Mouse (Mus musculus) limb, embryonic 11.5 days (tissue): ENCODE data around the gene Ubac2. TPM values are rescaled to one million over a fixed set of nuclear protein-coding genes. Genes with fewer than 3 reads are reported as not detected.

Experiments
- ATAC-seq: fragments of 200-750 bp; cut with Nextera tagmentation; 2 replicates; pipeline ENCODE4 v1.8.0; 2017; ENCODE audit warnings: low read depth; ENCODE audit not compliant: insufficient number of reproducible peaks, low FRiP score, low TSS enrichment
- DNase-seq: peaks from one replicate; pipeline ENCODE4 v3.0.0-alpha.2; 2015; ENCODE audit warnings: low spot score
- H3K27ac ChIP-seq: fragments of 300-500 bp; sonication (generic); replicated peaks from 2 replicates; pipeline ENCODE4 v1.5.1; 2014; ENCODE audit warnings: low read depth, mild to moderate bottlenecking, low read length
- H3K27me3 ChIP-seq: fragments of 300-500 bp; sonication (generic); 2 replicates; pipeline ENCODE4 v1.6.1; 2014; ENCODE audit warnings: mild to moderate bottlenecking, low read length, mixed read lengths; ENCODE audit not compliant: control insufficient read depth, insufficient read depth
- H3K36me3 ChIP-seq: fragments of 300-500 bp; sonication (generic); 2 replicates; pipeline ENCODE4 v1.6.1; 2014; ENCODE audit warnings: mild to moderate bottlenecking, low read length, moderate library complexity, mixed read lengths; ENCODE audit not compliant: control insufficient read depth, insufficient read depth
- H3K4me1 ChIP-seq: fragments of 300-500 bp; sonication (generic); 2 replicates; pipeline ENCODE4 v1.6.1; 2014; ENCODE audit warnings: low read length, mixed read lengths; ENCODE audit not compliant: control insufficient read depth, insufficient read depth
- H3K4me2 ChIP-seq: fragments of 300-500 bp; sonication (generic); 2 replicates; pipeline ENCODE4 v1.6.1; 2014; ENCODE audit warnings: low read depth, mild to moderate bottlenecking, moderate library complexity; ENCODE audit not compliant: severe bottlenecking
- H3K4me3 ChIP-seq: fragments of 300-500 bp; sonication (generic); 2 replicates; pipeline ENCODE4 v1.5.1; 2014; ENCODE audit warnings: low read depth, low read length
- H3K9ac ChIP-seq: fragments of 300-500 bp; sonication (generic); 2 replicates; pipeline ENCODE4 v1.6.1; 2014; ENCODE audit warnings: mild to moderate bottlenecking, low read length
- H3K9me3 ChIP-seq: fragments of 300-500 bp; sonication (generic); 2 replicates; pipeline ENCODE4 v1.6.1; 2016; ENCODE audit warnings: low read length; ENCODE audit not compliant: control insufficient read depth
- WGBS: fragments of 180-500 bp; shearing (Covaris S2); extraction: QIAGEN DNeasy Blood & Tissue Kit; methylation state at CpG from one replicate; pipeline ENCODE4 v1.1.7; 2014; 5-methylcytosine and 5-hydroxymethylcytosine counted together
- polyA plus RNA-seq: library from polyadenylated mRNA; unstranded; fragments of >200 nt; fragmentation: Nextera tagmentation; extraction: Ambion mirVana; gene quantifications from 2 replicates; pipeline ENCODE4 v1.2.1, GENCODE M21; 2014

Gene Ubac2
- polyA plus RNA-seq, 1 experiment from 2014 or later = 75.4 TPM

DNA sequence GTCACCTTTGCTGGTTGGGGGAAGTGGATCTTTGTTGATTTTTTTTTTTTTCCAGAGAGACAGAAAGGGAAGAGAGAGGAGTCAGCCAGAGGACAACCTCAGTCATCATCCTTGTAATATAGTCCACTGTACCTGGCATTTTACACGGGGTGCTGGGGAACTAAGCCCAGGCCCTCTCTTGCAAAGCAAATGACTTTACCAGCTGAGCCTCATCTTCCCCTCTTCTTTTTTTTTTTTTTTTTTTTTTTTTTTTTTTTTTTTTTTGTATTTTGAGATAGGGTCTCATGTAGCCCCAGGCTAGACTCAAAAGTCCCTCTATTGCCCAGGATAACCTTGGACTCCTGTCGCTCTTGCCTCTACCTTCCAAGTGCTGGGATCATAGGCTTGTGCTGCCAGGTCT lies 141.0 kb downstream of the Ubac2 start:
- DNase-seq (no peak), ATAC-seq (no peak)
- no peak overlapping the region for H3K9ac ChIP-seq
- H3K36me3 ChIP-seq = no peaks in the 10 kb centered on the region; the same call in 1 of the 2 replicates
- no peaks in the 10 kb centered on the region for H3K27me3 ChIP-seq
- H3K4me2 ChIP-seq = no peak overlapping the region
- WGBS = 90% methylated on average over 2 of the region's 2 CpGs
- H3K27ac ChIP-seq = no peak overlapping the region
- no peaks in the 10 kb centered on the region for H3K9me3 ChIP-seq
- H3K4me3 ChIP-seq = no peak overlapping the region
- peaks cover 5% of the 10 kb centered on the region; the same call in 1 of the 2 replicates for H3K4me1 ChIP-seq

DNA sequence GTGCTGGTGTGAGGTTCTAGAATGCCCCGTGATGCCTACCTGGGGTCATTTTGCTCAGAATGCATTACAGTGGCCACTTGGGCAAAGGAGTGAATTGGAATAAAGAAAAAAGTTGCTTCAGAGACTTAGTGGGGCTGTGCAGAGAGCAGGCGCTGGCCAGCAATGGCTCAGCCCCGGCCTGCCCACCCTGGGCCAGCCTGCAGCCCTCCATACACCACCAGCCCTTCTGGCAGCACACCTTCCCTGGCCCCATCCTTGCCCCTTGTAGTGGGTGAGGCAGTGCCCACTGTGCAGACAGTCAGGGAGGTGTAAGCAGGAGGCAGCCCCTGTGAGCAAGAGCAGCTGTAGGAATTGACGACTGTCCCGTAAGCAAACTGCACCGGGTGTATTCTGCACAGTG lies 142.1 kb downstream of the Ubac2 start:
- no peaks in the 10 kb centered on the region for H3K27me3 ChIP-seq
- H3K9me3 ChIP-seq = no peaks in the 10 kb centered on the region
- H3K4me2 ChIP-seq = no peak overlapping the region
- H3K4me1 ChIP-seq = peaks cover 5% of the 10 kb centered on the region; the same call in 1 of the 2 replicates
- no peak overlapping the region for H3K27ac ChIP-seq
- no peaks in the 10 kb centered on the region; the same call in 1 of the 2 replicates for H3K36me3 ChIP-seq
- 94% methylated on average over 6 of the region's 6 CpGs for WGBS
- no peak for DNase-seq
- ATAC-seq = no peak
- H3K9ac ChIP-seq = no peak overlapping the region
- H3K4me3 ChIP-seq = no peak overlapping the region

DNA sequence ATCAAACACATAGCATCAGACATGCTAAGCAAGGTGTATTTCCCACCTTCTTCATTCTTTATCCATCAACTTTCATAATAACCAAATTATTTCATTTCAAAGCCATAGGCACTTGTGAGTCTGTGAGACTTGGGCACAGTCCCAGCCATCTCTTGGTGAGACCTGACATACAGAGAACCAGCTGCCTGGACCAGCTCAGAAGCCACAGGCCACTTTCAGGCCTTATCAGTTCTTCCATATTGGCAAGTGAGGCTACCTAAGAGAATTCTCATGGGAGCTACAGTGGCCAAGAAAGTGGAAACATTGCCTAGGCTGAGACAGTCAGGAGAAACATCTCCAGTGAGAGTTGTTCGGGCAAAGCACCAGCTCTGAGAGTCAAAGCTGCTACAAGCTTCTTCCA lies 144.6 kb downstream of the Ubac2 start:
- H3K27me3 ChIP-seq = no peaks in the 10 kb centered on the region
- no peak overlapping the region for H3K4me2 ChIP-seq
- H3K4me3 ChIP-seq = no peak overlapping the region
- H3K9ac ChIP-seq = no peak overlapping the region
- H3K36me3 ChIP-seq = no peaks in the 10 kb centered on the region; the same call in 1 of the 2 replicates
- DNase-seq (no peak), ATAC-seq (no peak)
- H3K27ac ChIP-seq = no peak overlapping the region
- H3K4me1 ChIP-seq = 0 out of 2 replicates have a peak, but pooled peaks cover 2% of the 10 kb centered on the region
- no peaks in the 10 kb centered on the region for H3K9me3 ChIP-seq
- 92% methylated on average over 1 of the region's 1 CpGs for WGBS

DNA sequence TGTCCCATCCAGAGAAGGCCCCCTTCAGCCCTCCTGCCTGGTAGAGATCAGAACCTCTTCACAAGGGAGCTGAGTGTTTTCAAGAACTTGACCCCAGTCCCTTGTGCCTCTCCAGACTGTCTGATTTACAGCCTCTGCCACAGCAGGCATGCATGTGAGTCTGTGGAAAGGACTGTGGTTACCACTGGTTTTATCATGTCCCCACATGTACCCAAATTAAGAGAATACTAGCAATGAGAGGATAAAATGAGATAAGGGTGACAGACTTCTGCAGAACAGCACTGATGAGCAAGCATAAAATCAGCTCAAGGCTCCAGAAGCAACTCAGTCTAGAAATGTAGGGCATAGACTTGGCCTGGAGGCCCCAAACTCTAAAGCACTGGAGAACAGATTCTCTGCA lies 145.5 kb downstream of the Ubac2 start:
- ATAC-seq (no peak), DNase-seq (no peak)
- Histone ChIP-seq H3K9me3 (no peaks in the 10 kb centered on the region), H3K36me3 (no peaks in the 10 kb centered on the region; the same call in 1 of the 2 replicates), H3K4me1 (no peaks in the 10 kb centered on the region), H3K4me3 (no peak overlapping the region), H3K9ac (no peak overlapping the region), H3K27ac (no peak overlapping the region), H3K27me3 (no peaks in the 10 kb centered on the region), H3K4me2 (no peak overlapping the region)

DNA sequence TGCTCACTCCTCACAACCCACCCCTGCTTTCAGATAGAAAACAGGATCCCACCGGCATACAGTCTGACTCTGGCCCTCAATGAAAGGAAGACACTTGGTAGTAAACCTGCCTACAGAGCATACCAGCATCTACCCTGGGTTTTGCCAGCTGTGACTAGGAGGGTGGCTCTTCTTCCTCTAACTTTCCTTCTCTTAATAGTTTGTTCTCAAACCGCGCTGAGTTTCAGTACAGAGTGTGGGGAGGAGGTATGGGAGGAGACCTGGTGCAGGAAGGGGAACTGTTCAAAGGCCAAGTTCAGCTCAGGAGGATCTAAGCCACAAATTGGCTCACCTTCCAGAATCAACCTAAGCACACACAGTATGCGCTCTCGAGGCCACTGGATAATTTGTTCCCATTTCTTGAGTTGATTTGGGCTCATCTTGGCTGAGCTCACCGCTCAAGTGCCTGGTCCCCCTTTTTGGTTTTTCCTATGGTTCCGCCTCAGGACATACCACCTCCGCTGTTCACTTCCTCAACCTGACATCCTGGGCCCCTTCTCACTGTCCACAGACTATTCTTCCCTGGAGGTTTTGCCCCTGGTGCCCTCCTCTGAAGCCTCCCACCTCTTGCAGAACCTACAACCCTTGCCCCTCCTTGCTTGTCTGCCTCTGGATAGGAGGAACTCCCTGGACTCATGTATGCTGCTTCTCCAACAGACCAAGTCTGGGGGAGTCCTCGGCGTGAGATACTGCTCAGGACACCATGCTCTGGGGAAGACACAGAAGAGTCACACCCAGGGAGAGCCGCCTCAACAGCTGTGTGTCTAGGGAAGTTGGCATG lies 150.7 kb downstream of the Ubac2 start:
- WGBS = 93% methylated on average over 11 of the region's 11 CpGs
- no peak overlapping the region for H3K4me2 ChIP-seq
- no peaks in the 10 kb centered on the region for H3K27me3 ChIP-seq
- H3K4me1 ChIP-seq = no peaks in the 10 kb centered on the region
- no peak for DNase-seq
- no peak for ATAC-seq
- H3K9me3 ChIP-seq = no peaks in the 10 kb centered on the region
- no peaks in the 10 kb centered on the region for H3K36me3 ChIP-seq
- no peak overlapping the region for H3K4me3 ChIP-seq
- no peak overlapping the region for H3K9ac ChIP-seq
- no peak overlapping the region for H3K27ac ChIP-seq

DNA sequence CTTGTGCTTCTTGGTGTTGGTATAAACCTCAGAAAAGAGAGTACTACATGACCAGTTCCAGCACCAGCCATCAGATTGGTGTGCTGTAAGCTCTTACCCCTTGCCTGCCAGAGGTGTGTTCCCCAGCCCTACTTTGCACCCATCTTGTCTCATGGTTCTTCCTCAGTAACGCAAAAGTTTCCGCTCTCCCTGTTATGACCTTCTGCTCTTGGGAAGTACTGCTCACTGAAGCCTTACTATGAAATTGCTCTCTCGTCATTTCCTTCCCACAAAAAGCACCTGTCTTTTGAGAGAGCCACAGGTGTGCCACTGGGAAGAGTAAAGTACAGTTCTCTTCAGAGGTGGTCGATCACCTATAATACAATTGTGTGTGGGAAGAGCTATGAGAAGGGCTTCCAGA lies 151.4 kb downstream of the Ubac2 start:
- Histone ChIP-seq H3K36me3 (no peaks in the 10 kb centered on the region), H3K9me3 (no peaks in the 10 kb centered on the region), H3K4me3 (no peak overlapping the region), H3K4me2 (no peak overlapping the region), H3K4me1 (no peaks in the 10 kb centered on the region), H3K9ac (no peak overlapping the region), H3K27ac (no peak overlapping the region), H3K27me3 (no peaks in the 10 kb centered on the region)
- 89% methylated on average over 4 of the region's 4 CpGs for WGBS
- DNase-seq (no peak), ATAC-seq (no peak)

DNA sequence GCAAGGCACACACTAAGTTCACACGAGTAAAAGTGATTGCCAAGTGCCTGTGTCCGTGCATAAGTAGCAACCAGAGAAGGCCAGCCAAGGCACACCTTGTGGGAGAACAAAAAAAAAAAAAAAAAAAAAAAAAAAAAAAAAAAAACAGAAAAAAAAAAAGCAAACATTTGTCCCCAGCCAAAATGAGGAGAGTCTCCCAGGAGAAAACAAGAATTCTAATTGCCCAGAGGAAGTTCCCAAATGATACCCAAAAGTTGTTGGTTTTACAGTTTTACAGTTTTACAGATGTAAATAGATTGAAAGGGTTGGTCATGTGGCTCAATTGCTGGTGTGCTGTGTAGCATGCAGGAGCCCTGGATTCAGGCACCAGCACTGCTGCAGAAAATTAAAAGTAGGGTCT lies 153.6 kb downstream of the Ubac2 start:
- H3K27me3 ChIP-seq = no peaks in the 10 kb centered on the region
- no peaks in the 10 kb centered on the region for H3K4me1 ChIP-seq
- no peak overlapping the region for H3K4me2 ChIP-seq
- H3K27ac ChIP-seq = no peak overlapping the region
- ATAC-seq (no peak), DNase-seq (no peak)
- H3K9ac ChIP-seq = no peak overlapping the region
- H3K36me3 ChIP-seq = no peaks in the 10 kb centered on the region
- H3K9me3 ChIP-seq = no peaks in the 10 kb centered on the region
- 81% methylated on average over 2 of the region's 2 CpGs for WGBS
- H3K4me3 ChIP-seq = no peak overlapping the region

DNA sequence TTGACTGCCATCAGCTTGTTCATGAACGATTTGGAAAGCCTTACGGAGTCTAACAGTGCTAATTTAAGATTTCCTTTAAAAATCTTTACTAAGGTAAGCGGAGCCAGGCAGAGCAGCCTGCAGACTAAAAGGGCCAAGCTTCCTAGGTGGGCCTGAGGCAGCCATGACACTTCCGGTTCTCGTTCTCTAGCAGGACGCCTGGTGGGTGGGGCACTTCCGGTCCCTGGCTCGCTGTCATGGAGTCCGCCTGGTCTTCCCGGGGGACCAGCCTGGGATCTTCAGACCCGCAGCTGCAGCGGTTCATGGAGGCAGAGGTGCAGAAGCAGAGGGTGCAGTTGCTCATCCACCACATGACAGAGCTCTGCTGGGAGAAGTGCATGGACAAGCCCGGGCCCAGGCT lies 156.0 kb downstream of the Ubac2 start, which contains the start of gene Timm8a2:
Gene Timm8a2, plus strand, starts transcription at position 224 of the 400 bp plus-strand sequence.
- no peak within 1 kb of the TSS for H3K9ac ChIP-seq
- no peak within 1 kb of the TSS for H3K4me2 ChIP-seq
- no peaks in the 10 kb centered on the region for H3K4me1 ChIP-seq
- H3K9me3 ChIP-seq = no peaks in the 10 kb centered on the region
- WGBS = 91% methylated on average over 13 of the region's 13 CpGs
- ATAC-seq (no peak), DNase-seq (no peak)
- H3K36me3 ChIP-seq = no peaks in the 10 kb centered on the region
- H3K27me3 ChIP-seq = no peaks in the 10 kb centered on the region
- H3K27ac ChIP-seq = no peak within 1 kb of the TSS
- no peak within 1 kb of the TSS for H3K4me3 ChIP-seq
